Mouse (Mus musculus) CD4-positive, CD25-positive, alpha-beta regulatory T cell, adult 4 months (primary cell): ENCODE measurements around the gene Acot2. TPM values are rescaled to one million over a fixed set of nuclear protein-coding genes. Genes with fewer than 3 reads are reported as not detected.
"Not testable (repeated sequence)": the region's sequence is repeated elsewhere in the genome, so short reads cannot be mapped to it uniquely, and the experiment has no call there.

Experiments used
- ATAC-seq: one replicate; pipeline ENCODE4 v1.8.0; 2017
- polyA plus RNA-seq, 2 experiments: library from polyadenylated mRNA; unstranded; fragments of 100-300 nt; shearing (Covaris generic); gene quantifications; one replicate each; pipeline ENCODE4 v1.2.1; 2017

The Acot2 gene
- 10 to 100 TPM; 28.3 to 39.0 TPM for polyA plus RNA-seq

DNA sequence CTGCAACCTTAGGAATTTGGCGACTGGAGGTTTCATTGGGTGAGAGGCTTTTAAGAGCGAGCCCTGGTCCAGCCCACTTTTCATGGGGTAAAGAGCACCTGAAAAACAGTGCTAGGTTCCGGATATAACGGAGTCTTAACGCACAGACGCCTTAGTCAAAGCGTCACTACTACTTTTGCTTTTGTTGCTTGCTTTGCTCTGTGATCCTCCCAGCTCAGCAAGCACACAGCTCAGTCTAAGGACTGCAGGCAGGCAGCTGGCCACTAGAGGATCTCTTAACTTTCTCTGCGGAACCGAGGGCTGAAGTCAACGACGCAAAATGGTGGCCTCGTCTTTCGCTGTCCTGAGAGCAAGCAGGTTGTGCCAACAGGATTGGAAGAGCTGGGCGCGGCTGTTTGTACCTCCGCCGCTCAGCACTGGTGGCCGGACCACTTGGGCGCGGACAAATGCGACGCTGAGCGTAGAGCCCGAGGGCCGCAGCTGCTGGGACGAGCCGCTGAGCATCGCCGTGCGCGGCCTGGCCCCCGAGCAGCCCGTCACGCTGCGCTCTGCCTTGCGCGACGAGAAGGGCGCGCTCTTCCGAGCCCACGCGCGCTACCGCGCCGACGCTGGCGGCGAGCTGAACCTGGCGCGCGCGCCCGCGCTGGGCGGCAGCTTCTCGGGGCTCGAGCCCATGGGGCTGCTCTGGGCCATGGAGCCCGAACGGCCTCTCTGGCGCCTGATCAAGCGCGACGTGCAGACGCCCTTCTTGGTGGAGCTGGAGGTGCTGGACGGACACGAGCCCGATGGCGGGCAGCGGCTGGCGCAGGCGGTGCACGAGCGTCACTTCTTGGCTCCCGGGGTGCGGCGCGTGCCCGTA lies at the start of gene Acot2:
TSS of gene Acot2 (plus strand) at position 279 of the 859 bp plus-strand sequence.
- peak; percentile 97 for ATAC-seq

DNA sequence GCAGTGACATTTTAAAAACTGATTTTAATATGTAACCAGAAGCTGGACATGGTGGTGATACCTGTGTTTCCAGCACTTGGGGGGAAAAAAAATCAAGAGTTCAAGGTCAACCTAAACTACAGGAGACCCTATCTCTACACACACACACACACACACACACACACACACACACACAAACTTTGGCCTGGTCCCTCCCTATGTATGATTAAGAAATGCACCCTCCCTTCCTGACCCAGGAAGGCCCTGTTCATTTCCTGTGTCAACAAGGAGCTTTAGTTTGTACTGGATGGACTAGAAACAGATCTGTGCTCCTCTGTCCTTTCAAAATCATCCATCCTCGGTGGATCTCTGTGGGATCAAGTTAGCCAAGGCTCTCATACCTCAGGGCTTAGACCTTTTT lies 49.1 kb upstream of the Acot2 start:
- not testable (repeated sequence) for ATAC-seq

DNA sequence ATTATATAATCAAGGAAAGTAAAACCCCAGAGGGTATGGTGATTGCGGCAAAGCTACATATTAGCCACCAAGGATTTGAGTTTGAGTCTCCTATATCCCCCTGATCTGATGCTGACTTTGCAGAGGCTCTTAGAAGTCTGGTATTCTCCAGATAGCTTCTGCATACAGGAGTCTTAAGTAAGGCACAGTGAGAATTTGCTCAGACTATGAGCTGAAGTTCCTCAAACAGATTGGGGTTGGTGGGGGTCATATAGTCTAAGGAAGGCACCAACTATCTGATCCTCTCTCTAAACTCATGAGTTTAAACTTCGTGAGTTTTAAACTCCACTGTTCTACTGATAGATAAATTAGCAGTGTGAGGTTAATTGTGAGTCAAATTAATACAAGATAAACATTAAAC lies 48.3 kb upstream of the Acot2 start:
- no peak for ATAC-seq

DNA sequence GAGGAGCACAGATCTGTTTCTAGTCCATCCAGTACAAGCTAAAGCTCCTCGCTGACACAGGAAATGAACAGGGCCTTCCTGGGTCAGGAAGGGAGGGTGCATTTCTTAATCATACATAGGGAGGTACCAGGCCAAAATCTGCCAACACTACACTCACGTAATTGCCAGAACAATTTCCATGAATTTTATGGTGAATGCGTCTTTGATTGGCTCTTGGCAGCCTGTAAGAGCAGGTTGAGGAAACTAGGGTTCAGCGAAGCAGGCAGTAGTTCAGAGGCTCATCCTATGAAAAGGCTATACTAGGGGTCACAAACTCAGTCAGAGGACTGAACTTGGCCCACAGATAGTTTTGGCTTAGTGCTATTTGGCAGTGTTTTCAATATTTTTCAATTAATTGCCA lies 47.6 kb upstream of the Acot2 start:
- no peak for ATAC-seq

DNA sequence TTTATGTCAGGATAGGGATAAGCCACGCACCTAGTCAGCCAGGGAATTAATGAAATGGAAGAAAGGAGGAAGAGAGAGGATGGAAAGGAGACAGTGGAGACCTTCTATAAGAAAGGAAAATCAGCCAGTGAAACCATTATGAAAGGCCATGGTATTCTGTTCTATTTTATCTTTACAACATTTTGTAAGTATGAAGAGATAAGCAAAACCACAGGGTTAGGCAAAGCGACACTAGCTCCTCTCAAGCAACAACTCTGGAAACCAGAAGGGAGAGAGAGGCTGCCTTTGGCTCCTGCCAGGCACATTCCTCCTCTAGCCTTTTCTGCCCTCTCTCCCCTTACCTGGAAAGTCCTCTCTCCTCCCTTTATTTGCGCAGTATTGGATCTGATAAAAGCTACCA lies 45.7 kb upstream of the Acot2 start:
- no peak for ATAC-seq

DNA sequence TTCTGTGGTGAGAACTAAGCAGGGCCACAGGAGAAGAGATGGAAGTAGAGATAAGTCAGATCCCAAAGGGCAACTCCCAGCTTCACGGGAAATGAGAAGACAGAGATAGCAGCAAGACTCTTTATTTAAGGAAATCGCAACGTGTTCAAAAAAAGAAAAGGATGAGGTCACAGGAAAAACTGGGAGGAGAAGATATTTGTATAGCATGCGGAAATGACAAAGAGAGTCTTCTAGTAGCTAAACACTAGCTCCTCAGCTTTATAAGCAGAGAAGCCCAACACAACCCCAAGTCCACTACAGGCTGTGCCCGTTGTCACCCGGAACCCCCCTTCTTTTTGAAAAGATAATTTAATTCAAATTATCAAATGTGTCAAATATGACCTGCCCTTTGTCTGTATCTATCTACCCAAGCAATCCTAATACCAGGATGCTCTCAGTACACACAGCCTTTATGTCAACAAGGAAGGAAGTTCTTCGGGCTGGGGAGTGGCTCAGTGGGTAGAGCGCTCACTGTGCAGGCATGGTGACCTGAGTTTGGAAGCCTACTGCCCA lies 40.3 kb upstream of the Acot2 start:
- no peak for ATAC-seq

DNA sequence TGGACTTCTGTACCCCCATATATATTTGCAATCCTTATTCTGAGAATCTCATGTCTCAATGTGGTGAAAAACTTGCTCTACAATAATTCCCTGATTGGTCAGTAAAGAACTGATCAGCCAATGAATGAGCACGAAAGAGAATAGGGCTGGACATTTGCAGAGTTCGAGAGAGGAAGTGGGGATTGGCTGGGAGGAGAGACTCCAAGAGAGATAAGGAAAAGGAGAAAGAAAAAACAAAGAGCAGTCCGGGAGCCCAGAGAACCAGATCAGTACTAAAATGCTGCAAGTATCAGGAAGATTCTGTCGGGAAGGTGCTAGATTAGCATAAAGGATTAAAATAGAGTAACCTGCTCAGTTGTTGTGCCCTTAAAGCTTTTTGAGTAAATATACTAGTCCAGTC lies 38.6 kb upstream of the Acot2 start:
- ATAC-seq = no peak

DNA sequence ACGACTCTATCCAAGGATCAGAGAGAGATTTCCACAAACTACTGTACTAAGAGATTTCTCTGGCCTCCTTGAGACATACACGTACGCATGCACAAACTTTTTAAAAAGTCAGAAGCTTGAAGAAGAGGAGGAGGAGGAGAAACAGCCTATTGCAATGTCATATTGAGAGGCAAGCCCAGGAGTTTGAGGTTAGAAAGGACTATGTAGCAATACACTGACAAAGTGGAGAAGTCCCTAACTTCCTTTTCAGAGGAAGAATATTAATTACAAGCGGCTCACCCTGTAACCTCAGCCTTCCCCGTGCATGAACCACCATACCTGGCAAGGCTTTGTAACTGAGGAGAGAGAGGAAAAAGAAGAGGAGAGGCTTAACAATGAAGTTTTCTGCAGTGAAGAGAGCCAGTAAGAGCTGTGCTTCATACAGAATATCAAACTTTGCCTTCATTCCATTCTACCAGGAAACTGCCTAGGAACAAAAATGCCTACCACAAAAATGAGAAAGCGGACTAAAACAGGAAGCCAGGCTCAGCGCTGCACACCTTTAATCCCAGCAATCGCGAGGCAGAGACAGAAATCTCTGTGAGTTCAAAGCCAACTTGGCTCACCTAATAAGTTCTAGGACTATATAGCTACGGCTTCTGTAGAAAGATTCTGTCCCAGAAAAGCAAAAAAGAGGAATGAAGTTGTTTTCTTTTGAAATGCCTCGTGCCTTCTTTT lies 37.7 kb upstream of the Acot2 start:
- peak; percentile 26 for ATAC-seq

DNA sequence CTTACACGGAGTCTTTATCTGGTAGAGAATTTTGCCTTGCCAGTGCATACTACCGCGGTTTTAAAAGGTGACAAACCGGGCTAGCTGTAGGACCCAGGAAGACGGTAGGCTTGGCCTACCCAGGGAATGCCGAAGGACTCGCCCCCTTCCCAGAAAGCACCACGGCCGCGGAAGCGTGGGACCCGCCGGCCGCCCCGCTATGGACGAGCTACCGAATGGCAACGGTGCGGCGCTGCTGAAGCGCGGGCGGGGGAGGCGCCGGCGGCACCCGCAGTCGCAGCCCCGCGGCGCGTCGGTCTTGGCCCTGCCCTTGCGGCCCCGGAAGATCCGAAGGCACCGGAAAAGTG lies 37.2 kb upstream of the Acot2 start, which contains the start of gene Riox1:
TSS of gene Riox1 (plus strand) at position 116 of the 347 bp plus-strand sequence.
- peak; percentile 94 for ATAC-seq

DNA sequence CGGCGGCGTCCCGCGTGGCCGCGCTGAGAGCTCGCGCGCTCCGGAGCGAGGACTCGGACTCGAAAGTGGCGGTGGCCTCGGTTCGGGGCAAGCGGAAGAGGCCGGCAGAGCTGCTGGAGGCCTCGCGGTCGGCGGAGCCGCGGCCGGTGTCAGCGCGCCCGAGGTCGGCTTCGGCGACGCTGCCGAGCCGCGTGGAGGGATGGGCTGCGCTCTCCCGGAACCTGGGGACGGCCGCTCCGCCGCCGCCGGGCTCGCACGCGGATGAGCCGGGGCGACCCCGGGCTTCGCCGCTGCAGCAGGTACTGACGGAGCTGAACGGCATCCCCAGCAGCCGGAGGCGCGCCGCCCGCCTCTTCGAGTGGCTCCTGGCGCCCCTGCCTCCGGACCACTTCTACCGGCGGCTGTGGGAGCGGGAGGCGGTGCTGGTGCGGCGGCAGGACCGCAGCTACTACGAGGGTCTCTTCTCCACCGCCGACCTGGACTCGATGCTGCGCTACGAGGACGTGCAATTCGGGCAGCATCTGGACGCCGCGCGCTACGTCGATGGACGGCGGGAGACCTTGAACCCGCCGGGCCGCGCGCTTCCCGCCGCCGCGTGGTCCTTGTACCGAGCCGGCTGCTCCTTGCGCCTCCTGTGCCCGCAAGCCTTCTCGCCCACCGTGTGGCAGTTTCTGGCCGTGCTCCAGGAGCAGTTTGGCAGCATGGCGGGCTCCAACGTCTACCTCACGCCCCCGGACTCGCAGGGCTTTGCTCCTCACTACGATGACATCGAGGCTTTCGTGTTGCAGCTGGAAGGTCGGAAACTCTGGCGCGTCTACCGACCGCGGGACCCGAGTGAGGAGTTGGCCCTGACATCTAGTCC lies 36.6 kb upstream of the Acot2 start:
- peak; percentile 41 for ATAC-seq

DNA sequence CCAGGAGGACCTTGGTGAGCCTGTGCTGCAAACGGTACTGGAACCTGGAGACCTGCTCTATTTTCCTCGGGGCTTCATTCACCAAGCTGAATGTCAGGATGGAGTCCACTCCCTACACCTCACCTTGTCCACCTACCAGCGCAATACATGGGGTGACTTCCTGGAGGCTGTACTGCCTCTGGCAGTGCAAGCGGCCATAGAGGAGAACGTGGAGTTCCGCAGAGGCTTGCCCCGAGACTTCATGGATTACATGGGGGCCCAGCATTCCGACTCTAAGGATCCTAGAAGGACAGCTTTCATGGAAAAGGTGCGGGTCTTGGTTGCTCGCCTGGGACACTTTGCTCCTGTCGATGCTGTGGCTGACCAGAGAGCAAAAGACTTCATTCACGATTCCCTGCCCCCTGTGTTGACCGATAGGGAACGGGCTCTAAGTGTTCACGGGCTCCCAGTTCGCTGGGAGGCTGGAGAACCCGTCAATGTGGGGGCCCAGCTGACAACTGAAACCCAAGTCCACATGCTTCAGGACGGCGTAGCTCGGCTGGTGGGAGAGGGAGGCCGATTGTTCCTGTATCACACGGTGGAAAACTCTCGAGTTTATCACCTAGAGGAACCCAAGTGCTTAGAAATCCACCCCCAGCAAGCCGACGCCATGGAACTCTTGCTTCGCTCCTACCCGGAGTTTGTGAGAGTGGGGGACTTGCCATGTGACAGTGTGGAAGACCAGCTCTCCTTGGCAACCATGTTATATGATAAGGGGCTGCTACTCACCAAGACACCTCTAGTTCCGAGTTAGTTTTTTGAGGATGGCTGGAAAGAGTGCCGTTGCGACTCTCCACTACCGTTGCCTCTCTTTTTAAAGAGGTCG lies 35.7 kb upstream of the Acot2 start:
- ATAC-seq = no peak

DNA sequence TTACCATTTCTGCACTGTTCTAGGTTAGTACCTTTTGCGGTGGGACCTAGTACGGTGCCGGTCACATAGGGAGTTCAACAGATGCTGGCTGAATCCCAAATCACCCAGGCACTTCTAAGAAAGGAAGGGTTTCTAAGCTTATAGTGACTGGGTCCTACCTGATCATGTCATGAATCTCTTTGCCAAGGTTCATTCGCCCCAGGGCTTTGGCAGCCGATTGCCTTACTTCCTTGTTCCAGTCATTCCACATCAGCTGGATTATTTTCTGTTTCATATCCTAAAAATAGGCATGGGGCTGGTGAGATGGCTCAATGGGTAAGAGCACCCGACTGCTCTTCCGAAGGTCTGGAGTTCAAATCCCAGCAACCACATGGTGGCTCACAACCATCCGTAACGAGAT lies 29.4 kb upstream of the Acot2 start:
- ATAC-seq = no peak

DNA sequence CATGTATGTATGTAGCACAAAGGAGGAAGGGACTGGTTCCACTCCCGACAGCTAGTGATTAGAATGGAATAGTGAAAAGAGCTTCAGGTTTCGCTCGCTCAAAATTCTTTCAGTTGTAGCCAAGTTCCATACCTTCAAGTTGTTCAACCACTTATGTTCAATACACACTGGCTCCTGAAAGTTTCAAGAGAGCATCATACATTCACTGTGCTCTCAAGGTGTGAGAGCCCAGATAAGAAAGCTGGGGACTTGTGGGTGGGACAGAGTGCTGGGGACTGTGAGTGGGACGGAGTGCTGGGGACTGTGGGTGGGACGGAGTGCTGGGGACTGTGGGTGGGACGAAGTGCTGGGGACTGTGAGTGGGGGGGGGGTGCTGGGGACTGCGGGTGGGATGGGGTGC lies 22.4 kb upstream of the Acot2 start:
- ATAC-seq = no peak

DNA sequence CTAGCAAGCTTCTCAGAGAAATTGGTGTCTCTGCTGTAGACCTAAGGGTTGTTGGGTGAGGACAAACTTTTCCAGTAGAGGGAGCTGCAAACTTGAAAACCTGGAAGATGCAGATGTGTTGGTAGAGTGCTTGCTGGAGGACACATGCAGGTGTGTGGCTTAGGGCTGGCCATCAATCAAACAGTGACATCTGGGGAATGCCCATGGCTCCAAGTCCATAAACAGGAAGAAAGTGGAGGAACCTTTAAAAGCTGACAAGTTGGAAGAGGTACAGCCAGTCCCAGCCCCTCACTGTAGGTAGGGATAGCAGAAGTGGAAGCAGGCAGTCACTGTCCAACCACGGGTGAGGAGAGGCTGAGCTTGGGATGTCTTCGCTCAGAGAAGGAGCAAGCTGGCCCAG lies 15.5 kb upstream of the Acot2 start:
- ATAC-seq = peak; percentile 72

DNA sequence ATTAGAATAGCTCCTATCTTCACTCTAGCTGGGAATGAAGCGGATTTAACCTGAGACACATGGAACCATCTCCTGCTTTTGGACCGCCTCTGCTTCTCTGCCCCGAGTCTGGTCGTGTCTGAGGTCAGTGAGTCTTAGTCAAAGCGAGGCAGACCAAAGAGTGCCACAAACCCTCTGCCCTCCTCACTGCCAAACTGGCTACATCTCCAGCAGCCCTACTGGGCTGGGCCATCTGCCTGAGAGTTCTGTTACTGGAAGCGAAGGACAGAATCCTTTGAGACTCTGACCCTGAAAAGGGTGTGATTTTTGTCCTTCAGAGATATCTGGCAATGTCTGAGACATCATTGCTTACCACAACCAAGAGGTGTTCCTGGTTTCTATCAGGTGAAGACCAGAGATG lies 8.8 kb upstream of the Acot2 start:
- no peak for ATAC-seq

DNA sequence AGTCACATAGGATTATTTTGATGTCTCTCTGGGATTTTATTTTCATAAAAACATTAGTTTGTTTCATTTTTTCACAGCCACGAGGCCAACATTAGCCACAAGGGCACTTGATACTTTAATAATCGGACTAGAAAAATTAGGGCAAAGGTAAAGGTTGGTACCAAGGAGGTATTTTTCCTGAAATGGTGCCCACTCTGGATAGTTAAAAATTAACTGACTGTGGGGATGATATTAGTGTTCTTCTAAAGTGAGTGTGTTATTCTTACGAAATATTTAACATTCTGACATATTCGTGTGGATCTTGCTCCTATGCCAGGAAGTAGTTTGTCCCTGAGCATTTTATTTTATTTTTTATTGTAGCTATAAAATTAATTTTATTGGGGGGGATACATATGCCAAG lies 6.0 kb upstream of the Acot2 start:
- no peak for ATAC-seq

DNA sequence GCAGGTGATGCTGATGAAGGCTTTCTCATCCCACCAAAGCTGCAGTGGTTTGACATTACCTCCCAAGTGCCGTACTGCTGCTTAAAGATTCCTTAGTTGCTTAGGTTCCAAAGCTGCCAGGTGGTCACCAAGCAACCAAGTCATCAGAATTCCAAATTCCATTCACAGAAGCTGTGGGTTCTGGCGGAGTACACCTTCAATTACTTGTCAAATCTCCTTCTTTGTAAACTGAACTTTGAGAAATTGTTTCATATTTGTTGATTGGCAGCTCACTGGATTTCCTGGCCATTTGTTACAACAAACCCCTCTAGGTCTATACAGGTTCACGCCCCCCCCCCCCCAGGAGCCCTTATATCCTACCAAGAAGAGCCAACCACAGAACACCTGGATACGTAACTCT lies 2.9 kb upstream of the Acot2 start, which contains the start of gene Heatr4:
TSS of gene Heatr4 (minus strand) at position 101 of the 400 bp plus-strand sequence.
- no peak for ATAC-seq

DNA sequence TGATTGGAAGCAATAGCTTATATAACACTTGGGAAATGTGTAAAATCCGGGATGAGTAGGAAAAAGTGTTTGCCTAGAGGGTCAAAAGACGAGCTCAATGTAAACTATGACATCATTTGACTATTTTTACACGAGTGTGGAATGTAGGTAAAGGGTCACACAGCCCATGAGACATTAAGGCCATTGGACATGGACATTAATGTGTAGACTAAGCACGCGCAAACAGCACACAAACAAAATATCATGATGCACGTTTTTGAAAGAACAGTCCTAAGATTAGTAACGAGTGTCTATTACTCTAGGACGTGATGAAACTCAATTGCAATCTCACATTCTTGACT lies 449 bp upstream of the Acot2 start:
- no peak for ATAC-seq

DNA sequence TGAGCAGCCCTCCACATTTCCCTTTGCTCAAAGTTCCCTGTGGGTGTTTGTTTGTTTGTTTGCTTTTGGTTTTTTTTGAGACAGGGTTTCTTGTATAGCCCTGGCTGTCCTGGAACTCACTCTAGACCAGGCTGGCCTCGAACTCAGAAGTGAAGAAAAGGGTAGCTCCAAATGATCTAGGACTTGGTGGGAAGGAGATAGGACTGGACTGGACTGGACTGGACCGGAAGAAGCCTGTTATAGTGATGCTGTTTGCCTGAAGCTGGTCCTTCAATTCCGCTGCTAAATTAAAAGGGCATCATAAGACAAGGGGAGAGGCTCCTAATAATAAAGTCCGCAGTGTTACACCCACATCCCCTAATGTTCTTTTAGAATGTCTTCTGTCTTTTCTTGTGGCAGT lies 822 bp downstream of the Acot2 start:
- no peak for ATAC-seq

DNA sequence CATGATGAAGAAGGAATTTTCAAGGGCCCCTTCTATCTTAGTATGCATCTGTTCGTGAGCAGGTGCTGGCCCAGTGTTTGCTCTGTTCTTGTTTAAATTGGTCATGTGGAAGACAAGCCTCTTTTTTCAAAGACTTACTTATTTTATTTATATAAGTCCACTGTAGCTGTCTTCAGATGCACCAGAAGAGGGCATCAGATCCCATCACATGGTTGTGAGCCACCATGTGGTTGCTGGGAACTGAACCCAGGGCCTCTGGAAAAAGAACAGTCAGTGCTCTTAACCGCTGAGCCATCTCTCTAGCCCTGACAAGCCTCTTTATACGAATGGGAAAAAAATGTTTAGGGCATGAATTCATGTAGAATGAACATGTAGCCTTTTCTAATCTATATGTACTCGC lies 1.7 kb downstream of the Acot2 start:
- ATAC-seq = no peak

DNA sequence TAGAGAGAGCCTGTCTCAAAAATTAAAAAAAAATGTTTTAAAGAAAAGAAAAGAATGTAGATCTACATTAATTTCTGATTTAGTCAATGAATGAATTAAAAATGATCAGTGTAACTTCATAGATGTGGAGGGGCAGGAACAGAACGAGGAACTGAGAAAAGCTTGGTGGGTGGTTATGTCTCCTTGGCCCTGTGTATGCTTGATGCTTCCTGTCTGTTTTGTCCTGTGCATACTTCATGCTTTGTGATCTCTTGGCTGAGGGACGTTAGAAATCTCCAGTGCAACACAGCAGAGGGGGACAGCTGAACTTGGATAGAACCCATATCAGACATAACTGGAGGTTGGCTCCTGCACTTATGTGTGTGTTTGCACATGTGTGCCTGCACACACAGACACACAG lies 9.6 kb downstream of the Acot2 start:
- ATAC-seq = no peak
